Mouse (Mus musculus): ENCODE measurements around the gene Zfp991. TPM values are rescaled to one million over a fixed set of nuclear protein-coding genes. Genes with fewer than 3 reads are reported as not detected.
"Not testable (repeated sequence)": the region's sequence is repeated elsewhere in the genome, so short reads cannot be mapped to it uniquely, and the experiment has no call there.

Zfp991 gene
- 6.5 and 7.7 TPM in 2 replicates for polyA plus RNA-seq (2016; fragmentation: Nextera tagmentation; extraction: Ambion mirVana)

- WGBS = 27% methylated on average over 2 of the region's 15 CpGs
- H3K36me3 ChIP-seq; H3K4me1 ChIP-seq; H3K27me3 ChIP-seq (ENCODE audit: low read depth, poor library complexity, severe bottlenecking); DNase-seq (ENCODE audit: low spot score); H3K27ac ChIP-seq (replicated peaks): not testable (repeated sequence)
- Histone ChIP-seq H3K9me3 (replicated peaks) (peaks cover 18% of the 10 kb centered on the region), H3K4me3 (peak within 1 kb of the TSS; percentile 43)
Observed at GRCm38 (mm10) chr4:147131837-147132459, at the start of gene Zfp991. Zfp991 (plus strand) TSS chr4:147132038.

GRCm38 (mm10) chr4:147095641-147096040 is 36.2 kb upstream of the Zfp991 start:
- H3K4me1 ChIP-seq; DNase-seq (ENCODE audit: low spot score); H3K27ac ChIP-seq (replicated peaks); H3K27me3 ChIP-seq (ENCODE audit: low read depth, poor library complexity, severe bottlenecking); H3K36me3 ChIP-seq; H3K4me3 ChIP-seq: not testable (repeated sequence)
- 80% methylated on average over 2 of the region's 2 CpGs for WGBS
- peaks cover 22% of the 10 kb centered on the region for H3K9me3 ChIP-seq (replicated peaks)

- peak; percentile 59 for DNase-seq (ENCODE audit: low spot score)
- H3K9me3 ChIP-seq (replicated peaks); H3K36me3 ChIP-seq; H3K4me1 ChIP-seq; H3K27me3 ChIP-seq (ENCODE audit: low read depth, poor library complexity, severe bottlenecking): not testable (repeated sequence)
- Histone ChIP-seq H3K27ac (replicated peaks) (peak overlapping the region; percentile 69), H3K4me3 (peak overlapping the region; percentile 62)
- WGBS = under 1% methylated on average over 105 of the region's 109 CpGs
Observed at GRCm38 (mm10) chr4:147101666-147102626, 29.9 kb upstream of the Zfp991 start.

- not testable (repeated sequence) for DNase-seq (ENCODE audit: low spot score); H3K27me3 ChIP-seq (ENCODE audit: low read depth, poor library complexity, severe bottlenecking); H3K27ac ChIP-seq (replicated peaks); H3K4me3 ChIP-seq; H3K9me3 ChIP-seq (replicated peaks); H3K4me1 ChIP-seq; H3K36me3 ChIP-seq
- WGBS = 48% methylated on average over 4 of the region's 4 CpGs
Observed at GRCm38 (mm10) chr4:147103814-147104213, 28.0 kb upstream of the Zfp991 start.

DNA sequence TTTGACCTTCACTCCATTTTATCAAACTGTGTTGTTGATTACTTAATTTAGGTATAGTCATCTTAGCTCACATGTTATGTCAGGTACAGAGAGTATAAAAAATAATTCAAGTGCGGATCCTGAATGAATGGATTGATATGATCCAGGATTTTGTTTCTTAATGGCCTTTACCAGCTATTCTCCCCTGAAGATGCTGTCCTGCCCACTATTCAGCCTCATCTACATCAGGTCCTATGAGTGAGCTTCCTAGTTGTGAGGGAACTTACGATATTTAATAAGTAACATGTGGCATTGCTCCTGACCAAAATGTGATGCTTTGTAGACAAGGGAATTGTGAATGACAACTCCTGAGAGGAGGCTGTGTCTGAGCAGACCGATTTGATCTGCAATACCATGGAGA is 14.0 kb upstream of the Zfp991 start:
- 74% methylated on average over 2 of the region's 3 CpGs for WGBS
- not testable (repeated sequence) for DNase-seq (ENCODE audit: low spot score); H3K36me3 ChIP-seq; H3K4me1 ChIP-seq; H3K4me3 ChIP-seq; H3K27me3 ChIP-seq (ENCODE audit: low read depth, poor library complexity, severe bottlenecking); H3K27ac ChIP-seq (replicated peaks)
- H3K9me3 ChIP-seq (replicated peaks) = peaks cover 21% of the 10 kb centered on the region

- not testable (repeated sequence) for DNase-seq (ENCODE audit: low spot score)
Observed at GRCm38 (mm10) chr4:147122286-147122685, 9.6 kb upstream of the Zfp991 start.

DNA sequence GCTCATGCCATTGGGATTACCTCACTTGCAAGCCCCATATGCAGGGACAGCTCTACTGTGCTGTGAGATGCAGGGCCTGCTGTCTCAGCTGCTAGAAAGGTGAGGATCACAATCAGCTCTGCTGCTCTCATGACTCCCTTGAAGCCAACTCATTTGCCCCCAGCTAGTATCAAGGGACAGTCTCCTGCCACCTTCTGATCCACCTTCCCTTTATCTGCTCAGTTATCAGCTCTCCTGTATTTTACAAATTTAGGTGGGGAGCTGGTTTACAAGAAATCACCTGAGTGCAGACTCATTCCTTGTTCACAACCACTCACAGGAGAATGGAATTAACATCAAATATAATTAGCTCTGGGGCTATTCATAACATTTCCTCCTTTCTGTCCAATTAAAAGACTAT is 8.0 kb upstream of the Zfp991 start:
- H3K4me1 ChIP-seq; H3K27me3 ChIP-seq (ENCODE audit: low read depth, poor library complexity, severe bottlenecking); DNase-seq (ENCODE audit: low spot score); H3K36me3 ChIP-seq; H3K4me3 ChIP-seq; H3K27ac ChIP-seq (replicated peaks): not testable (repeated sequence)
- H3K9me3 ChIP-seq (replicated peaks) = peaks cover 51% of the 10 kb centered on the region

More at GRCm38 (mm10) chr4:147122286-147122685, 9.6 kb upstream of the Zfp991 start:
- not testable (repeated sequence) for H3K36me3 ChIP-seq; H3K4me1 ChIP-seq; H3K4me3 ChIP-seq; H3K27ac ChIP-seq (replicated peaks); H3K27me3 ChIP-seq (ENCODE audit: low read depth, poor library complexity, severe bottlenecking)
- WGBS = 81% methylated on average over 1 of the region's 1 CpGs
- H3K9me3 ChIP-seq (replicated peaks) = peaks cover 44% of the 10 kb centered on the region

DNA sequence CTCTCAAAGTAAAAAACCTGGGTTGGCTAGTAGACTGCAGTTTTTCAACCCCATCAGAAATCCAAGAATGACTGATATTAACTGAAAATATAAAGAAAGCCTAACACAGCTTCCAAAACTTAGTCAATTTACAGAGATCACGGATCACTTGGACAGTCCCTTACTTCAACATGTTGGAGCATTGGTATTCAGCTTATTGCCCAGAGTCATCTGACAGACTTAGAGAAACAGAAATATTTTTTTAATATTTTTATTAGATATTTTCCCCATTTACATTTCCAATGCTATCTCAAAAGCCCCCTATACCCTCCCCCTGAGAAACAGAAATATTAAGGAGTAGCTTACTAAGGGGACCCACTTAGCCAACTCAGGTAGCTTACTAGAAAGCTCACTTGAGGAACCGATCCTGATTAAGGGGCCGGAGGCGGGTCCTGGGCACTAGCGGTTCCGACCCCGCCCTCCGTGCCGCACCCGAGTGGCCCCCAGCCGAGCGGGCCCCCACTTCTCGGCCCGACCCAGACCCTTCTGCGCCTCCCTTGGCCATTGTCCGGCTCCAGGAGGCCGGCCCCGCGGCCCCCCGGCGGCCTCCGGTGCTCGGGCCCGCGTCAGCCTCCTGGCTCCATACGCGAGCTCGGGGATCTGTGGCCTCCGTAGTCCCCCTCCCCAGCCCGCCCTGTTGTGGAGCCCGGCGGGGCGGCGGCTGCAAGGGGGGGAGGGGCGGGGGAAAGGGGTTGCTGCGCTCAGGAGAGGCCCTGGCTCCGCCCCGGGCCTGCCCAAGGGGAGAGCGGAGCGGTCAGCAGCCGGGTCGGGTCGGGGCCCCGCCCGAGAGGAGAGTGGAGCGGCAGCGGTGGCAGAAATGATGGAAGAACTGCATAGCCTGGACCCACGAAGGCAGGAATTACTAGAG is 7.2 kb upstream of the Zfp991 start:
- not testable (repeated sequence) for H3K4me1 ChIP-seq; H3K36me3 ChIP-seq; H3K27me3 ChIP-seq (ENCODE audit: low read depth, poor library complexity, severe bottlenecking)
- DNase-seq (ENCODE audit: low spot score) = peak; percentile 92
- peak overlapping the region; percentile 63 for H3K4me3 ChIP-seq
- 9% methylated on average over 48 of the region's 48 CpGs for WGBS
- peak overlapping the region; percentile 92 for H3K27ac ChIP-seq (replicated peaks)
- H3K9me3 ChIP-seq (replicated peaks) = peaks cover 51% of the 10 kb centered on the region

DNA sequence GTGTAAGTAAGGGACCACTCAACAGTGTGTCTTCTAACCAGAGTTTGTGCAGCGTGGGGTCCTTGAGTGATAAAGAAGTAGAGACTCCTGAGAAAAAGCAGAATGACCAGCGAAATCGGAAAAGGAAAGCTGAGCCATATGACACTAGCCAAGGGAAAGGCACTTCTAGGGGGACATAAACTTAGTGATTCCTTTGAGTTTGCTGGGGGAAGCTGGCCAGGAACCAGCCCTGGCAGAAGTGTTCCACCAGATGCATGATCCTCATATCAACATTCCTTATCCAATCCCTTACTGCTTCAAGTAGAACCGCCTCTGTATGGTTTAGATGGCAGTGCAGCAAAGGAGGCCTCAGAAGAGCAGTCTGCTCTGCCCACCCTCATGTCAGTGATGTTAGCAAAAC is 6.5 kb upstream of the Zfp991 start:
- Histone ChIP-seq H3K4me3 (peak overlapping the region; percentile 63), H3K27ac (replicated peaks) (peak overlapping the region; percentile 92), H3K9me3 (replicated peaks) (peaks cover 51% of the 10 kb centered on the region)
- not testable (repeated sequence) for DNase-seq (ENCODE audit: low spot score); H3K4me1 ChIP-seq; H3K27me3 ChIP-seq (ENCODE audit: low read depth, poor library complexity, severe bottlenecking); H3K36me3 ChIP-seq
- 17% methylated on average over 4 of the region's 4 CpGs for WGBS

- not testable (repeated sequence) for H3K4me3 ChIP-seq; H3K36me3 ChIP-seq; H3K27ac ChIP-seq (replicated peaks); H3K4me1 ChIP-seq; DNase-seq (ENCODE audit: low spot score); H3K27me3 ChIP-seq (ENCODE audit: low read depth, poor library complexity, severe bottlenecking)
- peaks cover 51% of the 10 kb centered on the region for H3K9me3 ChIP-seq (replicated peaks)
- WGBS = 84% methylated on average over 4 of the region's 4 CpGs
Observed at GRCm38 (mm10) chr4:147125870-147126269, 6.0 kb upstream of the Zfp991 start.

GRCm38 (mm10) chr4:147126435-147126834 is 5.4 kb upstream of the Zfp991 start:
- H3K4me3 ChIP-seq; H3K27me3 ChIP-seq (ENCODE audit: low read depth, poor library complexity, severe bottlenecking); H3K4me1 ChIP-seq; DNase-seq (ENCODE audit: low spot score); H3K36me3 ChIP-seq; H3K27ac ChIP-seq (replicated peaks): not testable (repeated sequence)
- 78% methylated on average over 2 of the region's 2 CpGs for WGBS
- peaks cover 51% of the 10 kb centered on the region for H3K9me3 ChIP-seq (replicated peaks)

- DNase-seq (ENCODE audit: low spot score); H3K36me3 ChIP-seq: not testable (repeated sequence)
- WGBS = 87% methylated on average over 2 of the region's 2 CpGs
Observed at GRCm38 (mm10) chr4:147127137-147127536, 4.7 kb upstream of the Zfp991 start.

More at GRCm38 (mm10) chr4:147127137-147127536, 4.7 kb upstream of the Zfp991 start:
- peaks cover 48% of the 10 kb centered on the region for H3K9me3 ChIP-seq (replicated peaks)
- H3K4me1 ChIP-seq; H3K27ac ChIP-seq (replicated peaks); H3K27me3 ChIP-seq (ENCODE audit: low read depth, poor library complexity, severe bottlenecking); H3K4me3 ChIP-seq: not testable (repeated sequence)
